Mouse (Mus musculus): Measurements from ENCODE around the gene Hcst.
A peak's percentile ranks its signal among the peaks of the same experiment; 100 is the strongest.

The Hcst gene

GRCm38 (mm10) chr7:30380061-30380460 is 39.6 kb downstream of the Hcst start:
- no peak for DNase-seq (ENCODE audit: low spot score in 2 of 2)

- DNase-seq (ENCODE audit: low spot score in 2 of 2) = peak; percentile 88
Measured at GRCm38 (mm10) chr7:30373501-30373962, 46.1 kb downstream of the Hcst start.

Data from thymus, postnatal 10 days (tissue).